Mouse (Mus musculus) ZHBTc4 (cell line): ENCODE data around the gene Iqschfp.

Experiments used
- DNase-seq: peaks from one replicate; pipeline ENCODE4 v3.0.0-alpha.2; 2011; ENCODE audit warnings: low read depth, low spot score

The Iqschfp gene

GRCm38 (mm10) chr3:68202162-68202902, 310.3 kb downstream of the Iqschfp start:
- DNase-seq: no peak

GRCm38 (mm10) chr3:68203934-68204467, 312.0 kb downstream of the Iqschfp start:
- DNase-seq: no peak

DNA sequence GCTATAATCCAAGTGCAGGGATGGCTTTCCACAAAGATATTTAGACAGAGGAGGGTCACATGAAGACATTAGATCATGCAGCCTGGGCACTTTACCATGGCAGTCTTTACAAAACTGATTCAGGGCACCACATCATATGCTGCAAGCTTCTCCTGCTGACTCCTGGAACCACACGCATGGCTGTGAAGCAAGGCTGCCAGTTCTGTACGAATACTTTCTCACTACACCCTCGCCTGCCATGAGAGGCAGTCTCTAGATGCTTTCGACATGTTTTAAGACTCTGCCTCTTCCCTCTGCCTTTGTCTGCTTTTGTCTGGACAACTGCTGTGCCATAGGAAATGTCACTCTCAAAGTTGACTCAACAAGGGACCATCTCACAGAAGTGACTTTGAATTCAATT, 318.4 kb downstream of the Iqschfp start:
- DNase-seq: no peak

DNA sequence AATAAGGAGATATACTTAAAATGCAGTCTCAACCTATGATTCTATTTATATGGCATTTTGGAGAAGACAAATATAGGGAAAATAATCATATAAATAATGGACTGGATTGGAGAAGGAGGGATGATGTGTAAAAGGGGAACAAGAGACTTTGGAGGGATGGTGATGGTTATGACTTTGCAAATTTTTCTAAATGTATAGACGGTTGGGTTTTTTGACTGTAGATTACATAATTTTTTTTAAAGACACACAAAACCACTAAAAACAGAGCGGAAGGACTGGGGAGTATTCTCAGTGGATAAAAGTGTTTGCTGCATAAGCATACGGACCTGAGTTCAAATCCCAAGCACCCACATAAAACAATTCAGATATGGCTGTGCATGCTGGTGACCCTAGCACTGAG, 329.4 kb downstream of the Iqschfp start:
- no peak for DNase-seq

DNA sequence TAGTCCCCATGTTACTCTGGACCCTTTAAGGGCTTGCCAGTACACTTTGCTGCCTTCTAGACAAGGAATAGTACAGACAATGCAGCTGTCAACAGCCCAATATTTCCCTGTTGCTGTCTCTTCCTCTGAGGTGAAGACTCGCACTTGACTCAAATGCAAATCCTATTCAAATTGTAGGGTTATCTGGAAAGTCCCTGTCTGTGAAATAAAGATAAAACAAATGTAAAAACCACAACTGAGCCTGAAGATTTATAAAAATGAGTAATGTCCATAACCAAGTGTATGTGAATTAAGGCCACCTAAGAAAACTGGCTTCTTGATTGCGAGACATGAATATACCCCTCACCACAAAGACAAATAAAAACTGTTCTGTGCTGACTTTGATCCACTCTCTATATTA, 347.9 kb downstream of the Iqschfp start:
- DNase-seq: no peak

DNA sequence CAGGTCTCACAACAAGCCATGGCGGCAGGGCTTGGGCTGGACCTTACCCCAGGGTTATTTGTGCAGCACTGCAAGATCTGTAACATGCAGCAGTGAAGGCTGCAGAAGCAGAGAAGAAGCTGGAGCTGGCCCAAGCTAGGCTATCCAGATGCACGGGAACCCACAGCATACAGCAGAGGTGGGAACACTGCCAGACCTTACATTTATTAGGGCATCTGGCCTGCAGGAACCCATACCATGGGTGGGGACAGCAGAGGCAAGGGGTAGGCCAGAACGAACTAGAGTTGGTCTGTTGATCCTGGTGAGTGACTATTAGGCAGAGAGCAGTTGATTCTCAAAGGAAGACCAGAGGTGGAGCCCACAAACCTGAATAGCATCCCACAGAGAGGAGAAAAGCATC, 351.2 kb downstream of the Iqschfp start:
- no peak for DNase-seq

- DNase-seq: peak; percentile 41
Observed at GRCm38 (mm10) chr3:68246154-68246553, 354.1 kb downstream of the Iqschfp start.

GRCm38 (mm10) chr3:68250589-68250988, 358.6 kb downstream of the Iqschfp start:
- no peak for DNase-seq

GRCm38 (mm10) chr3:68252335-68252734, 360.3 kb downstream of the Iqschfp start:
- peak; percentile 68 for DNase-seq

DNA sequence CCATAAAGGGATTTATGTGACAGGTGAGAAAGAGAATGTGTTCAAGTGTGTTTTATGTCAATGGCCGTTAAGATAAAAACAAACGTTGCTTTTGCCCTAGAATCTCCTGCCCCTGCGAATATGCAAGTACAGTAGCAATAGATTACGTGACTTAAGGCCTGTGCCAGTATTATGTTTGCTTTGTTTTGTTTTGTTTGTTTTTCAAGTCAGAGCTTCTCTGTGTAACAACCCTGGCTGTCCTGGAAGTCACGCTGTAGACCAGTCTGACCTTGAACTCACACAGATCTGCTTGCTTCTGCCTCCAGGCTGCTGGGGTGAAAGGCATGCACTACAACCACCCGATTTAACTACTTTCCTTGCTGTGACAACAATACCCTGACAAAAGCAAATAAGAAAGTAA, 370.3 kb downstream of the Iqschfp start:
- DNase-seq: no peak

- no peak for DNase-seq
Observed at GRCm38 (mm10) chr3:68267905-68268304, 375.9 kb downstream of the Iqschfp start.

DNA sequence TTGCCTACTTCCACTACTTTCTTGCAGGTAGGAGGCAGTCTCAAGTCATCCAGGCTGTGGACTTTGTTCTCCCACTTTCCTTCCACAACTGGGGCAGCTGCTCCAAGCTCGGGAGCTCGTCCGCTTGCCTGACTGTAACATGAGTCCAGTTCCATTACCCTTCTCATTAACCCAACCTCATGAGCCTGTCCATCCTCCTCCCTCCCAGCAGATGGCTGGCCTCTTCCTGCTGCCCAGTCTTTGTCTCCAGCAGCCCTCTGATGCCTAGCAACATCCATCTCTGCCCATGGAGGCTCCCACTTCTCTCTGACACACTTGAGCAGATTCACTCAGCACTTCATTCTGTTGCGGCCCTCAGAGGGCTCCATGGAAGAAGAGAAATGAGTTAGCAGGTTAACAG, 377.2 kb downstream of the Iqschfp start:
- no peak for DNase-seq

- DNase-seq: no peak
Observed at GRCm38 (mm10) chr3:68270246-68270645, 378.2 kb downstream of the Iqschfp start.

DNA sequence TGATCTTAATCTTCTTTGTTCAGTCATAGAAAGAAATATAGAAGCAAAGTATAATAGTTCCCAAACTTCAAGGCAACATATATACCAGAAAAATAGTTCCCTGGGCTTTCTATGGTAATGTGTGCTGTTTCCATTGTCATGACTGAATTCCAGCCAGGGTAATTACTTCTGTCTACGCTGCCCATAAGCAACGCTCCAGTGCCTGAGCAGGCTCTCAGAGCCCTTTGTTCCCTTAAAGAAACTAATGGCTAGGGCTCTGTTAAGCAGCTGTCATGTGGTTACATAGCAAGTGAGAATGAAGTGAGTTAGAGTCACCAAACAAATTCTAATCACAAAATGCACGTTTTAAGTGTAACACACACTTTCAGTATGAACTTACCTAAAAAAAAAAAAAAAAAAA, 379.4 kb downstream of the Iqschfp start:
- no peak for DNase-seq

GRCm38 (mm10) chr3:68271881-68272280, 379.8 kb downstream of the Iqschfp start:
- peak; percentile 12 for DNase-seq

GRCm38 (mm10) chr3:68282844-68283594, 391.0 kb downstream of the Iqschfp start:
- no peak for DNase-seq

GRCm38 (mm10) chr3:68283595-68283991, 391.6 kb downstream of the Iqschfp start:
- DNase-seq: no peak

GRCm38 (mm10) chr3:68284500-68284899, 392.5 kb downstream of the Iqschfp start:
- DNase-seq: no peak

DNA sequence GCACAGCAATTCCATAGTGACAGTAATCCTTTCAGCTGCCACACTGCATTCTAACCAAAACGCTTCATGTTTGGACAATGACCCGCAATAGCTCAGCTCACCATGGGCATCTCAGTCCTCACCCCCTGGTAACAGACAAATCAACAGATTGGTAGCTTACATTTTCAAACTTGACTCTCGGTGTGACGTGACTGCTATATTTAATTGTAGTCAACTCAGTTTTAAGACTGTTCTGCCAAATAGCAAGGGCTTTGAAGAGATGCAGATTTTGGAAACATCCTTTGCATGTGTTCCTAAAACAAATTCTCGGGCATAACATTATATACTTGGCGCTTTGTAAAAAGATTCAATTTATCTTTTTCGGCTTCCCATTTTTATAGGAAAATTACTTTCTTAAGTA, 404.7 kb downstream of the Iqschfp start:
- DNase-seq: no peak

DNA sequence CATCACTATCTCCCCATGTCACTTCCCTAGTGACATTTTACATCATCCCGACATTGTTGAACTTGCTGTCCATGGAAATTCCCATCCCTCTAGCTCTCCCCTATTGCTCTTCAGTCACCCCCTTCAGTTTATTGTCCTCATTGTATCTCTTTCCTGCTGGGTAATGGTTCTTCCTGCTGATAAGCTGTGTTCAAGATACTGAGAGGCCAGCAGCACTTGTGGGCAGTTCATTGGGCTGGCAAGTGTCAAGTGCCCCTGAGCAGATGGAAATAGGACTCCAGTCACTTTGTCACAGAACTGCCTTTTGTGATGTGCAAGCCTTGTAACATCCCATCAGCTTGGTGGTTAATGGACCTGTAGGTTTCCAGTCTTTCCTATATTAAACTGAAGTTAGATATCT, 413.6 kb downstream of the Iqschfp start:
- no peak for DNase-seq

DNA sequence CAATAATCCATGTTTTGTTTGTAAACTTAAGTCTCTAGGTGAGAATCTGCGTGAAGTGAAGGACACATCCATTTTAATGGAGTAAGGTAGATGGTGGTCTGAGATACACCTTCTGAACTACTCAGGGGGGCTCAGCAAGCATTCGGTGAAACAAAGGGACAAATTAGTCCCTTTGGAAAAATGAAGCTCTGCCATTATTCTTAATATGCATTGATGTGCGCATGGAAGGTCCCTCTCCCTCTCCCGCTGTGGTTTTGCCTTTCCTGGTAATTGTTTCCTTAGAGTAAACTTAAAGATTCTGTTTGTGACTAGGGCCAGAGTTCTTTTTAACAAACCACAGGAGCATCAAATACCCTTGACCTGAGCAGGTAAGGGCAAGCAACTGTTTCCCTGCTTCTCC, 414.7 kb downstream of the Iqschfp start:
- peak; percentile 48 for DNase-seq

GRCm38 (mm10) chr3:68325575-68325974, 433.5 kb downstream of the Iqschfp start:
- no peak for DNase-seq

DNA sequence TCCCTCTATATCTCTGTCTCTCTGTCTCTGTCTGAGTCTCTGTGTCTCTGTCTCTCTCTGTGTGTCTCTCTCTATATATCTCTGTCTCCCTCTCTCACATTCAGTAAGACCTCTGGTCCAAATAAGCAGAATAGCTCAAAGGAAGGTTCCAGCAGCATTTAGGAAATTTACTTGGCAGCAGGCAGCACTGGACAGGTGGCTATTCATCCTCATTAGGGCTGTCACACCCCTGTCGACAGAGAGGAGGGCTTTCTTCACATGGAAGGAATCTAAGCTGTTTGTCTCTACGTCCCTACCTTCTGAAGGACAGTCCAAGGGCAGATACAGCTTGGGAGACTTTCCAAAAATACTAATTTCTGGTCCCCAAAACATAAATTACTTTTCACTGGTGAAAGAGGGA, 440.5 kb downstream of the Iqschfp start:
- no peak for DNase-seq
